Mouse (Mus musculus) kidney, postnatal 0 days (tissue): ENCODE results near the gene Zfp292. TPM values are rescaled to one million over a fixed set of nuclear protein-coding genes. Genes with fewer than 3 reads are reported as not detected.

Experiments
- ATAC-seq: fragments of 200-750 bp; cut with Nextera tagmentation; replicated peaks from 2 replicates; pipeline ENCODE4 v1.8.0; 2017; ENCODE audit warnings: low read depth, moderate number of reproducible peaks, moderate TSS enrichment, moderate library complexity; ENCODE audit not compliant: low FRiP score
- DNase-seq: peaks from one replicate; pipeline ENCODE4 v3.0.0-alpha.2; 2016; ENCODE audit warnings: low spot score
- H3K27ac ChIP-seq: fragments of 300-500 bp; sonication (generic); 2 replicates; pipeline ENCODE4 v1.5.1; 2014; ENCODE audit warnings: mild to moderate bottlenecking
- H3K27me3 ChIP-seq: fragments of 300-500 bp; sonication (generic); 2 replicates; pipeline ENCODE4 v1.6.1; 2014; ENCODE audit warnings: low read length, mixed read lengths; ENCODE audit not compliant: insufficient read depth
- H3K36me3 ChIP-seq: fragments of 300-500 bp; sonication (generic); 2 replicates; pipeline ENCODE4 v1.6.1; 2014; ENCODE audit warnings: low read length, mixed read lengths; ENCODE audit not compliant: insufficient read depth
- H3K4me1 ChIP-seq: fragments of 300-500 bp; sonication (generic); replicated peaks from 2 replicates; pipeline ENCODE4 v1.6.1; 2014; ENCODE audit warnings: antibody characterized with exemption, low read length, mixed read lengths; ENCODE audit not compliant: insufficient read depth
- H3K4me2 ChIP-seq: fragments of 300-500 bp; sonication (generic); 2 replicates; pipeline ENCODE4 v1.6.1; 2014; ENCODE audit warnings: mild to moderate bottlenecking, low read length, moderate library complexity, mixed read lengths
- H3K4me3 ChIP-seq: fragments of 300-500 bp; sonication (generic); replicated peaks from 2 replicates; pipeline ENCODE4 v1.5.1; 2014; ENCODE audit warnings: low read depth, low read length
- H3K9ac ChIP-seq: fragments of 300-500 bp; sonication (generic); 2 replicates; pipeline ENCODE4 v1.6.1; 2014; ENCODE audit warnings: low read depth, low read length
- H3K9me3 ChIP-seq: fragments of 300-500 bp; sonication (generic); replicated peaks from 2 replicates; pipeline ENCODE4 v1.6.1; 2016; ENCODE audit warnings: low read length, inconsistent platforms, mixed read lengths
- CTCF ChIP-seq: IDR thresholded peaks from 2 replicates; pipeline ENCODE4 v1.5.1; 2016; ENCODE audit warnings: antibody characterized with exemption, low read depth, mild to moderate bottlenecking, moderate library complexity
- WGBS: fragments of 180-500 bp; shearing (Covaris S2); extraction: QIAGEN DNeasy Blood & Tissue Kit; methylation state at CpG from one replicate; pipeline ENCODE4 v1.1.7; 2014; 5-methylcytosine and 5-hydroxymethylcytosine counted together
- polyA plus RNA-seq: library from polyadenylated mRNA; unstranded; fragments of >200 nt; fragmentation: Nextera tagmentation; extraction: Ambion mirVana; gene quantifications from 2 replicates; pipeline ENCODE4 v1.2.1, GENCODE M21; 2015

Gene Zfp292
- polyA plus RNA-seq, 1 experiment from 2014 or later = 13.2 TPM

GRCm38 (mm10) chr4:34874234-34874633 is 8.5 kb downstream of the Zfp292 start:
- Histone ChIP-seq H3K36me3 (no peaks in the 10 kb centered on the region), H3K27ac (no peak overlapping the region), H3K4me2 (no peak overlapping the region), H3K4me3 (no peak overlapping the region), H3K4me1 (0 out of 2 replicates have a peak, but pooled peaks cover 8% of the 10 kb centered on the region), H3K27me3 (no peaks in the 10 kb centered on the region), H3K9ac (no peak overlapping the region), H3K9me3 (no peaks in the 10 kb centered on the region)
- DNase-seq (no peak), ATAC-seq (no peak)
- no peak for TF ChIP-seq CTCF
- 68% methylated on average over 1 of the region's 1 CpGs for WGBS

- peak; percentile 42 for DNase-seq
Measured at GRCm38 (mm10) chr4:34872896-34873495, 9.8 kb downstream of the Zfp292 start.

GRCm38 (mm10) chr4:34869813-34870212 is 12.9 kb downstream of the Zfp292 start:
- ATAC-seq = no peak
- H3K36me3 ChIP-seq = no peaks in the 10 kb centered on the region
- H3K27me3 ChIP-seq = no peaks in the 10 kb centered on the region
- H3K9ac ChIP-seq = no peak overlapping the region
- no peak overlapping the region for H3K27ac ChIP-seq
- H3K4me1 ChIP-seq = peaks cover 8% of the 10 kb centered on the region; the same call in 1 of the 2 replicates
- no peak overlapping the region for H3K4me2 ChIP-seq
- no peak for TF ChIP-seq CTCF
- H3K9me3 ChIP-seq = no peaks in the 10 kb centered on the region
- H3K4me3 ChIP-seq = no peak overlapping the region
- WGBS = 88% methylated on average over 3 of the region's 3 CpGs
- no peak for DNase-seq

More at GRCm38 (mm10) chr4:34872896-34873495, 9.8 kb downstream of the Zfp292 start:
- no peak for ATAC-seq
- no peak overlapping the region for H3K4me3 ChIP-seq
- no peaks in the 10 kb centered on the region for H3K36me3 ChIP-seq
- WGBS = 87% methylated on average over 3 of the region's 4 CpGs
- no peaks in the 10 kb centered on the region for H3K27me3 ChIP-seq
- peaks cover 8% of the 10 kb centered on the region; the same call in 1 of the 2 replicates for H3K4me1 ChIP-seq
- no peak overlapping the region for H3K4me2 ChIP-seq
- H3K9me3 ChIP-seq = no peaks in the 10 kb centered on the region
- H3K9ac ChIP-seq = no peak overlapping the region
- no peak for TF ChIP-seq CTCF
- 0 out of 2 replicates have a peak overlapping the region, but pooled peaks have one; percentile 36 for H3K27ac ChIP-seq

GRCm38 (mm10) chr4:34861438-34861837 is 21.3 kb downstream of the Zfp292 start:
- Histone ChIP-seq H3K9ac (no peak overlapping the region), H3K4me2 (no peak overlapping the region), H3K27ac (no peak overlapping the region), H3K36me3 (no peaks in the 10 kb centered on the region), H3K9me3 (no peaks in the 10 kb centered on the region), H3K27me3 (no peaks in the 10 kb centered on the region), H3K4me3 (no peak overlapping the region), H3K4me1 (no peaks in the 10 kb centered on the region)
- no peak for TF ChIP-seq CTCF
- no peak for DNase-seq
- no peak for ATAC-seq
- 84% methylated on average over 3 of the region's 3 CpGs for WGBS

GRCm38 (mm10) chr4:34859416-34859815 is 23.3 kb downstream of the Zfp292 start:
- Histone ChIP-seq H3K4me2 (no peak overlapping the region), H3K27me3 (no peaks in the 10 kb centered on the region), H3K36me3 (no peaks in the 10 kb centered on the region), H3K9ac (no peak overlapping the region), H3K4me1 (no peaks in the 10 kb centered on the region), H3K4me3 (no peak overlapping the region), H3K9me3 (no peaks in the 10 kb centered on the region), H3K27ac (no peak overlapping the region)
- no peak for TF ChIP-seq CTCF
- WGBS = 81% methylated on average over 3 of the region's 3 CpGs
- no peak for DNase-seq
- ATAC-seq = no peak

GRCm38 (mm10) chr4:34858903-34859302 is 23.9 kb downstream of the Zfp292 start:
- Histone ChIP-seq H3K4me1 (no peaks in the 10 kb centered on the region), H3K9ac (no peak overlapping the region), H3K27ac (no peak overlapping the region), H3K36me3 (no peaks in the 10 kb centered on the region), H3K9me3 (no peaks in the 10 kb centered on the region; the same call in 1 of the 2 replicates), H3K4me3 (no peak overlapping the region), H3K4me2 (no peak overlapping the region), H3K27me3 (no peaks in the 10 kb centered on the region)
- DNase-seq (no peak), ATAC-seq (no peak)
- TF ChIP-seq CTCF = no peak
- WGBS = 97% methylated on average over 3 of the region's 3 CpGs
